Mouse (Mus musculus): ENCODE data around the gene Dock1. TPM values are rescaled to one million over a fixed set of nuclear protein-coding genes. Genes with fewer than 3 reads are reported as not detected.

Dock1 gene
- polyA plus RNA-seq, 1 experiment from 2014 or later = 5.9 TPM

GRCm38 (mm10) chr7:135157571-135157970 lies 487.1 kb downstream of the Dock1 start:
- Histone ChIP-seq H3K27ac (ENCODE audit: low read depth, low read length) (no peak overlapping the region), H3K4me3 (ENCODE audit: low read depth, low read length) (no peak overlapping the region), H3K4me2 (ENCODE audit: low read depth, low read length) (no peak overlapping the region), H3K4me1 (ENCODE audit: control insufficient read depth, insufficient read depth, low read length) (no peaks in the 10 kb centered on the region), H3K9ac (replicated peaks; ENCODE audit: low read depth, low read length) (no peak overlapping the region), H3K36me3 (ENCODE audit: control insufficient read depth, insufficient read depth, low read length) (no peaks in the 10 kb centered on the region), H3K9me3 (ENCODE audit: control insufficient read depth, low read length) (no peaks in the 10 kb centered on the region), H3K27me3 (ENCODE audit: control insufficient read depth, insufficient read depth, low read length) (no peaks in the 10 kb centered on the region)
- 87% methylated on average over 5 of the region's 5 CpGs for WGBS
- no peak for ATAC-seq (ENCODE audit: low read depth)

GRCm38 (mm10) chr7:135158381-135158780 lies 487.9 kb downstream of the Dock1 start:
- Histone ChIP-seq H3K9me3 (ENCODE audit: control insufficient read depth, low read length) (no peaks in the 10 kb centered on the region), H3K9ac (replicated peaks; ENCODE audit: low read depth, low read length) (no peak overlapping the region), H3K27me3 (ENCODE audit: control insufficient read depth, insufficient read depth, low read length) (no peaks in the 10 kb centered on the region), H3K4me3 (ENCODE audit: low read depth, low read length) (no peak overlapping the region), H3K4me2 (ENCODE audit: low read depth, low read length) (no peak overlapping the region), H3K36me3 (ENCODE audit: control insufficient read depth, insufficient read depth, low read length) (no peaks in the 10 kb centered on the region), H3K27ac (ENCODE audit: low read depth, low read length) (no peak overlapping the region), H3K4me1 (ENCODE audit: control insufficient read depth, insufficient read depth, low read length) (no peaks in the 10 kb centered on the region)
- ATAC-seq (ENCODE audit: low read depth) = no peak
- WGBS = 95% methylated on average over 10 of the region's 10 CpGs

GRCm38 (mm10) chr7:135159606-135160005 lies 489.2 kb downstream of the Dock1 start:
- Histone ChIP-seq H3K9me3 (ENCODE audit: control insufficient read depth, low read length) (no peaks in the 10 kb centered on the region), H3K4me2 (ENCODE audit: low read depth, low read length) (no peak overlapping the region), H3K9ac (replicated peaks; ENCODE audit: low read depth, low read length) (no peak overlapping the region), H3K27me3 (ENCODE audit: control insufficient read depth, insufficient read depth, low read length) (no peaks in the 10 kb centered on the region), H3K4me1 (ENCODE audit: control insufficient read depth, insufficient read depth, low read length) (no peaks in the 10 kb centered on the region), H3K27ac (ENCODE audit: low read depth, low read length) (no peak overlapping the region), H3K4me3 (ENCODE audit: low read depth, low read length) (no peak overlapping the region), H3K36me3 (ENCODE audit: control insufficient read depth, insufficient read depth, low read length) (no peaks in the 10 kb centered on the region)
- ATAC-seq (ENCODE audit: low read depth) = no peak
- WGBS = 70% methylated on average over 4 of the region's 4 CpGs

- Histone ChIP-seq H3K27me3 (ENCODE audit: control insufficient read depth, insufficient read depth, low read length) (no peaks in the 10 kb centered on the region), H3K4me1 (ENCODE audit: control insufficient read depth, insufficient read depth, low read length) (no peaks in the 10 kb centered on the region), H3K36me3 (ENCODE audit: control insufficient read depth, insufficient read depth, low read length) (no peaks in the 10 kb centered on the region), H3K4me3 (ENCODE audit: low read depth, low read length) (no peak overlapping the region), H3K27ac (ENCODE audit: low read depth, low read length) (no peak overlapping the region), H3K9me3 (ENCODE audit: control insufficient read depth, low read length) (no peaks in the 10 kb centered on the region), H3K4me2 (ENCODE audit: low read depth, low read length) (no peak overlapping the region), H3K9ac (replicated peaks; ENCODE audit: low read depth, low read length) (no peak overlapping the region)
- no peak for ATAC-seq (ENCODE audit: low read depth)
- 34% methylated on average over 3 of the region's 3 CpGs for WGBS
Measured at GRCm38 (mm10) chr7:135165155-135165554, 494.7 kb downstream of the Dock1 start.

GRCm38 (mm10) chr7:135169936-135170335 lies 499.5 kb downstream of the Dock1 start:
- ATAC-seq (ENCODE audit: low read depth) = no peak
- 67% methylated on average over 4 of the region's 4 CpGs for WGBS
- Histone ChIP-seq H3K36me3 (ENCODE audit: control insufficient read depth, insufficient read depth, low read length) (no peaks in the 10 kb centered on the region), H3K27ac (ENCODE audit: low read depth, low read length) (no peak overlapping the region), H3K4me2 (ENCODE audit: low read depth, low read length) (no peak overlapping the region), H3K27me3 (ENCODE audit: control insufficient read depth, insufficient read depth, low read length) (no peaks in the 10 kb centered on the region), H3K9me3 (ENCODE audit: control insufficient read depth, low read length) (no peaks in the 10 kb centered on the region), H3K4me3 (ENCODE audit: low read depth, low read length) (no peak overlapping the region), H3K9ac (replicated peaks; ENCODE audit: low read depth, low read length) (no peak overlapping the region), H3K4me1 (ENCODE audit: control insufficient read depth, insufficient read depth, low read length) (no peaks in the 10 kb centered on the region)

- WGBS = 71% methylated on average over 9 of the region's 9 CpGs
Measured at GRCm38 (mm10) chr7:135172219-135172618, 501.8 kb downstream of the Dock1 start.

GRCm38 (mm10) chr7:135194190-135194589 lies 523.7 kb downstream of the Dock1 start:
- no peak for ATAC-seq (ENCODE audit: low read depth)
- Histone ChIP-seq H3K27ac (ENCODE audit: low read depth, low read length) (no peak overlapping the region), H3K9me3 (ENCODE audit: control insufficient read depth, low read length) (no peaks in the 10 kb centered on the region), H3K9ac (replicated peaks; ENCODE audit: low read depth, low read length) (no peak overlapping the region), H3K27me3 (ENCODE audit: control insufficient read depth, insufficient read depth, low read length) (no peaks in the 10 kb centered on the region), H3K4me2 (ENCODE audit: low read depth, low read length) (no peak overlapping the region), H3K4me3 (ENCODE audit: low read depth, low read length) (no peak overlapping the region), H3K4me1 (ENCODE audit: control insufficient read depth, insufficient read depth, low read length) (no peaks in the 10 kb centered on the region), H3K36me3 (ENCODE audit: control insufficient read depth, insufficient read depth, low read length) (no peaks in the 10 kb centered on the region)
- WGBS = 98% methylated on average over 3 of the region's 3 CpGs

More at GRCm38 (mm10) chr7:135172219-135172618, 501.8 kb downstream of the Dock1 start:
- H3K4me1 ChIP-seq (ENCODE audit: control insufficient read depth, insufficient read depth, low read length) = no peaks in the 10 kb centered on the region
- H3K36me3 ChIP-seq (ENCODE audit: control insufficient read depth, insufficient read depth, low read length) = no peaks in the 10 kb centered on the region
- no peak overlapping the region for H3K4me2 ChIP-seq (ENCODE audit: low read depth, low read length)
- H3K4me3 ChIP-seq (ENCODE audit: low read depth, low read length) = no peak overlapping the region
- no peaks in the 10 kb centered on the region for H3K27me3 ChIP-seq (ENCODE audit: control insufficient read depth, insufficient read depth, low read length)
- no peak overlapping the region for H3K9ac ChIP-seq (replicated peaks; ENCODE audit: low read depth, low read length)
- no peaks in the 10 kb centered on the region for H3K9me3 ChIP-seq (ENCODE audit: control insufficient read depth, low read length)
- no peak for ATAC-seq (ENCODE audit: low read depth)
- H3K27ac ChIP-seq (ENCODE audit: low read depth, low read length) = no peak overlapping the region

GRCm38 (mm10) chr7:135195631-135196030 lies 525.2 kb downstream of the Dock1 start:
- 89% methylated on average over 2 of the region's 2 CpGs for WGBS
- Histone ChIP-seq H3K27me3 (ENCODE audit: control insufficient read depth, insufficient read depth, low read length) (no peaks in the 10 kb centered on the region), H3K4me2 (ENCODE audit: low read depth, low read length) (no peak overlapping the region), H3K27ac (ENCODE audit: low read depth, low read length) (no peak overlapping the region), H3K9me3 (ENCODE audit: control insufficient read depth, low read length) (no peaks in the 10 kb centered on the region), H3K9ac (replicated peaks; ENCODE audit: low read depth, low read length) (no peak overlapping the region), H3K4me1 (ENCODE audit: control insufficient read depth, insufficient read depth, low read length) (no peaks in the 10 kb centered on the region), H3K4me3 (ENCODE audit: low read depth, low read length) (no peak overlapping the region), H3K36me3 (ENCODE audit: control insufficient read depth, insufficient read depth, low read length) (no peaks in the 10 kb centered on the region)
- ATAC-seq (ENCODE audit: low read depth) = no peak

- 92% methylated on average over 10 of the region's 10 CpGs for WGBS
- Histone ChIP-seq H3K9me3 (ENCODE audit: control insufficient read depth, low read length) (no peaks in the 10 kb centered on the region), H3K4me2 (ENCODE audit: low read depth, low read length) (no peak overlapping the region), H3K27me3 (ENCODE audit: control insufficient read depth, insufficient read depth, low read length) (no peaks in the 10 kb centered on the region), H3K36me3 (ENCODE audit: control insufficient read depth, insufficient read depth, low read length) (no peaks in the 10 kb centered on the region), H3K9ac (replicated peaks; ENCODE audit: low read depth, low read length) (no peak overlapping the region), H3K4me3 (ENCODE audit: low read depth, low read length) (no peak overlapping the region), H3K27ac (ENCODE audit: low read depth, low read length) (no peak overlapping the region), H3K4me1 (ENCODE audit: control insufficient read depth, insufficient read depth, low read length) (no peaks in the 10 kb centered on the region)
- no peak for ATAC-seq (ENCODE audit: low read depth)
Measured at GRCm38 (mm10) chr7:135196828-135197227, 526.4 kb downstream of the Dock1 start.

- no peaks in the 10 kb centered on the region for H3K9me3 ChIP-seq (ENCODE audit: control insufficient read depth, low read length)
- H3K4me1 ChIP-seq (ENCODE audit: control insufficient read depth, insufficient read depth, low read length) = no peaks in the 10 kb centered on the region
- no peak overlapping the region for H3K9ac ChIP-seq (replicated peaks; ENCODE audit: low read depth, low read length)
- H3K4me2 ChIP-seq (ENCODE audit: low read depth, low read length) = no peak overlapping the region
- no peak overlapping the region for H3K27ac ChIP-seq (ENCODE audit: low read depth, low read length)
- no peaks in the 10 kb centered on the region for H3K27me3 ChIP-seq (ENCODE audit: control insufficient read depth, insufficient read depth, low read length)
- ATAC-seq (ENCODE audit: low read depth) = no peak
- no peak overlapping the region for H3K4me3 ChIP-seq (ENCODE audit: low read depth, low read length)
- H3K36me3 ChIP-seq (ENCODE audit: control insufficient read depth, insufficient read depth, low read length) = no peaks in the 10 kb centered on the region
Measured at GRCm38 (mm10) chr7:135203920-135204319, 533.5 kb downstream of the Dock1 start.

All from neural tube, embryonic 14.5 days (tissue).